Mouse (Mus musculus) midbrain, embryonic 16.5 days (tissue): ENCODE results near the gene Rhoc. TPM values are rescaled to one million over a fixed set of nuclear protein-coding genes. Genes with fewer than 3 reads are reported as not detected.

ENCODE experiments used
- ATAC-seq: fragments of 200-750 bp; cut with Nextera tagmentation; 2 replicates; pipeline ENCODE4 v1.8.0; 2017; ENCODE audit warnings: moderate TSS enrichment
- H3K27ac ChIP-seq: fragments of 300-500 bp; sonication (generic); 2 replicates; pipeline ENCODE4 v1.5.1; 2014; ENCODE audit warnings: mild to moderate bottlenecking, low read length, mixed read lengths
- H3K27me3 ChIP-seq: fragments of 300-500 bp; sonication (generic); 2 replicates; pipeline ENCODE4 v1.6.1; 2014; ENCODE audit warnings: low read depth, low read length, mixed read lengths; ENCODE audit not compliant: control insufficient read depth, insufficient read depth
- H3K36me3 ChIP-seq: fragments of 300-500 bp; sonication (generic); 2 replicates; pipeline ENCODE4 v1.6.1; 2014; ENCODE audit warnings: mild to moderate bottlenecking, low read length, moderate library complexity, mixed read lengths; ENCODE audit not compliant: control insufficient read depth, insufficient read depth
- H3K4me1 ChIP-seq: fragments of 300-500 bp; sonication (generic); 2 replicates; pipeline ENCODE4 v1.6.1; 2014; ENCODE audit warnings: mild to moderate bottlenecking, low read length, mixed read lengths; ENCODE audit not compliant: control insufficient read depth, insufficient read depth
- H3K4me2 ChIP-seq: fragments of 300-500 bp; sonication (generic); 2 replicates; pipeline ENCODE4 v1.6.1; 2014; ENCODE audit warnings: mild to moderate bottlenecking, low read length, mixed read lengths
- H3K4me3 ChIP-seq: fragments of 300-500 bp; sonication (generic); 2 replicates; pipeline ENCODE4 v1.5.1; 2014; ENCODE audit warnings: low read depth, mild to moderate bottlenecking, low read length, moderate library complexity, mixed read lengths
- H3K9ac ChIP-seq: fragments of 300-500 bp; sonication (generic); 2 replicates; pipeline ENCODE4 v1.6.1; 2014; ENCODE audit warnings: low read depth, low read length, mixed read lengths
- H3K9me3 ChIP-seq: fragments of 300-500 bp; sonication (generic); replicated peaks from 2 replicates; pipeline ENCODE4 v1.6.1; 2014; ENCODE audit warnings: mild to moderate bottlenecking, low read length, mixed read lengths; ENCODE audit not compliant: control insufficient read depth, poor library complexity, severe bottlenecking
- WGBS: fragments of 180-500 bp; shearing (Covaris S2); extraction: QIAGEN DNeasy Blood & Tissue Kit; methylation state at CpG from one replicate; pipeline ENCODE4 v1.1.7; 2014; 5-methylcytosine and 5-hydroxymethylcytosine counted together
- polyA plus RNA-seq: library from polyadenylated mRNA; unstranded; fragments of >200 nt; fragmentation: Nextera tagmentation; extraction: Ambion mirVana; gene quantifications from 2 replicates; pipeline ENCODE4 v1.2.1, GENCODE M21; 2015

The Rhoc gene
- polyA plus RNA-seq, 1 experiment from 2014 or later, result 45.5 TPM

DNA sequence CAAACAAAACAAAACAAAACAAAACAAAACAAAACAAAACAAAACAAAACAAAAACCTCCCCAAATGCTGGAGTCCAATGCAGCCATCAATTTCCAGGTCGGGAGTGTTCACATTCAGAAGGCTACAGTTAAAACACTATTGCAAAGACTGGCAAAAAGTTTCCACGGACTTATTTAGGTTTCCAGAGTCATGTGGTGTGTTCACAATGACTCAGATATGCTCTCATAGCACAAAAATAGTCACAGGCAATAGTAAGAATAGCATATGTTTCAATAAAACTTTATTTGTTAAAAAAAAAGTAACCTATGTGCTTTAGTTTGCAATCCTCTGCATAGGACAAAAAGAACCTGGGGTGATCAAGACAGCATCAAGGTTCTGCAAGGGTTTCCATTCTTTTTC lies 21.0 kb upstream of the Rhoc start:
- H3K4me1 ChIP-seq, result no peaks in the 10 kb centered on the region
- no peaks in the 10 kb centered on the region for H3K27me3 ChIP-seq
- H3K27ac ChIP-seq, result no peak overlapping the region
- 62% methylated on average over 2 of the region's 2 CpGs for WGBS
- H3K36me3 ChIP-seq, result no peaks in the 10 kb centered on the region
- no peak for ATAC-seq
- no peak overlapping the region for H3K4me3 ChIP-seq
- H3K4me2 ChIP-seq, result no peak overlapping the region
- H3K9me3 ChIP-seq, result no peaks in the 10 kb centered on the region
- no peak overlapping the region for H3K9ac ChIP-seq

DNA sequence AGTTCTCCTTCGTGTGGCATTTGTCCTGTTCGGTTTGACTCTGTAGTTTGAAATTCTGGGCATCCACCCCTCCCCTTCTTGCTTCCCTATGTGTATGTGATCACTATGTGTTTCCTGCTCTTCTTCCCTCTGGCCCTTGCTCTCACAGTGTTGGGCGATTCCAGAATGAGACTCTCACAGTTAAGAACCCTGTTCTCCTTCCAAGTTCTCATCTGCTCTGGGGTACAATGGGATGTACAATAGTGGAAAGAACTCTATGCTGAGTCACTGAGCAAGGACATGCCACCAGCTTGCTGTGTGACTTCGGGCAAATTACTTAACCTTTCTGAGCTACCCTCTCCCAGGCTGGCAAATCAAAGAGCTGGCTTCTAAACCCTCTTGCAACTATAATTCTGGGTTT lies 20.5 kb upstream of the Rhoc start:
- Histone ChIP-seq H3K27ac (no peak overlapping the region), H3K4me1 (no peaks in the 10 kb centered on the region), H3K4me2 (no peak overlapping the region), H3K27me3 (no peaks in the 10 kb centered on the region), H3K4me3 (no peak overlapping the region), H3K9me3 (no peaks in the 10 kb centered on the region), H3K36me3 (no peaks in the 10 kb centered on the region), H3K9ac (no peak overlapping the region)
- 84% methylated on average over 4 of the region's 4 CpGs for whole genome bisulfite sequencing
- no peak for ATAC-seq

DNA sequence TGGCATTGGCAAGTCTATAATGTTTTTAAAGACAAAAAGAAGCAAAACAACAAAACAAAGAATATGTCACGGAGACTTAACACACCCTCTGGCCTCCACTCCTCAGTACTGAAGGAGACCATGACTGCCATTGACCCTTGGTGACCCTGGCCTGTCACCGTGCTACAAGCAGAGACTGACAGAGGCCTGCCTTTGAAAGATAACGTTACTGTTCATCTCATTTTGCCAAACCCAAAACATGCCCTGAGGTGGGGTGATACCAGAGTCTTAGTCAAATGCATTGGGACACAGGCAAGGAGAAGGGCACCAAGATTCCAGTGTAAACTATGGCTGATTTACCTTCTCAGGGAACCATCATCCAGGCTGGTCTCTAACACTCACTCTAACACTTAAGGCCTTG lies 19.0 kb upstream of the Rhoc start:
- Histone ChIP-seq H3K4me3 (no peak overlapping the region), H3K9me3 (no peaks in the 10 kb centered on the region), H3K4me1 (no peaks in the 10 kb centered on the region), H3K27me3 (no peaks in the 10 kb centered on the region), H3K36me3 (no peaks in the 10 kb centered on the region), H3K27ac (no peak overlapping the region), H3K9ac (no peak overlapping the region), H3K4me2 (no peak overlapping the region)
- WGBS, result 32% methylated on average over 3 of the region's 3 CpGs
- ATAC-seq, result no peak

DNA sequence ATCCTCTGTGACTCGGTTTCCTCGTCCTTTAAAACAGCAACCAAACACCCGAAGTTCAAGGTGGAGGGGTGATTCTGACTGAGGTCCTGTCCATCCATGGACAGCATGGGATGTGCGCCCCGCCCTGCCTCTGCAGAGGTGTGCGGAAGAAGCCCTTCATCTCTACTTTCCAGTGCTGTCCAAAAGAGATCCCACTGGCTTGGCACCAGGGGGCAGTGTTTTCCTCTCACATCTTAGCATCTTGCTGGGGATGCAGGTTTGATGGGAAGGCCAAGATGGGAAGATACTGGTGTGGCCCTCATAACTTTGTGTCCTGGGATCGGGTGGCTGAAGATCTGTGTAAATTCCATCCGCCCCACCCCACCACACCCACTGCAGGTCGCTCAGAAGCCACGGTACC lies 18.1 kb upstream of the Rhoc start:
- H3K9ac ChIP-seq, result no peak overlapping the region
- no peak overlapping the region for H3K4me3 ChIP-seq
- no peaks in the 10 kb centered on the region for H3K9me3 ChIP-seq
- H3K36me3 ChIP-seq, result no peaks in the 10 kb centered on the region
- H3K4me1 ChIP-seq, result no peaks in the 10 kb centered on the region
- no peak overlapping the region for H3K27ac ChIP-seq
- H3K27me3 ChIP-seq, result no peaks in the 10 kb centered on the region
- WGBS, result 57% methylated on average over 10 of the region's 10 CpGs
- H3K4me2 ChIP-seq, result no peak overlapping the region
- no peak for ATAC-seq

DNA sequence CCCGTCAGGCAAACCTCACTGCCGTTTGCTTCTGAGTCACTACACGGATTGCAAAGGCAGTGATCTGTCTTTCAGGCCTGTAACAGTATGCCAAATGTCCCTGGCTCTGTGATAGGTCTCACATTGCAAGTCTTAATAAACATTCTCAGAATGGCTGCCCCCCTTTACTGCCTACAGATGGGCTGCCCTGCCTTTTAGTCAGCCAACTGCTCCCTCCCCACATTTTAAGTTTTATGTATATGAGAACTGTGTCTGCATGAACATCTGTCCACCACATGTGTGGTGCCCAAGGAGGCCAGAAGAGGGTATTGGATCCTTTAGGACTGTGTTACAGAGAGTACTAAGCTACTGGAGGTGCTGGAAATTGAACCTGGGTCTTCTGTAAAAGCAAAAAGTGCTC lies 17.3 kb upstream of the Rhoc start:
- Histone ChIP-seq H3K4me2 (no peak overlapping the region), H3K27ac (no peak overlapping the region), H3K9me3 (no peaks in the 10 kb centered on the region), H3K9ac (no peak overlapping the region), H3K36me3 (no peaks in the 10 kb centered on the region), H3K4me1 (no peaks in the 10 kb centered on the region), H3K27me3 (peaks cover under 1% of the 10 kb centered on the region), H3K4me3 (no peak overlapping the region)
- ATAC-seq, result no peak
- WGBS, result 85% methylated on average over 3 of the region's 3 CpGs

DNA sequence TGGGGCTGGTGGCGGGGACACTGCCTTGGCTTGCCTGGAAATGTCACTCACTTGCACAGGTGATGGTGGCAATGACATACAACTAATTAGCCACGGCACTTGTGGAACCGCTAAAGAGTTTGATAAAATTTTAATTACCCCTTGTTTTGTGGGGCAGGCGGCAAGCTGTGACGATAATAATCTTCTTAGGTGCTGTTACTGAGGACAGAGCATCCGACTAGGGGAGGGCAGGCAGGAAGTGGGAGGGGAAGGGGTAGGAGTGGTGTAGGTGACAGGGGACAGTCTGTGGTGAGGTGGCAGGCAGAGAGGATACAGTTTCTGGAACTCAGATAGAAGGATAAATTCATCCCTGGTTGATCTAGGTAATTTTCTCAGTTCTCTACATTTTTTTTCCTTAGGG lies 16.7 kb upstream of the Rhoc start:
- Histone ChIP-seq H3K36me3 (no peaks in the 10 kb centered on the region), H3K9me3 (no peaks in the 10 kb centered on the region), H3K4me1 (no peaks in the 10 kb centered on the region), H3K27me3 (peaks cover 6% of the 10 kb centered on the region), H3K4me2 (no peak overlapping the region), H3K27ac (no peak overlapping the region), H3K9ac (no peak overlapping the region), H3K4me3 (no peak overlapping the region)
- no peak for ATAC-seq
- WGBS, result 57% methylated on average over 6 of the region's 6 CpGs

DNA sequence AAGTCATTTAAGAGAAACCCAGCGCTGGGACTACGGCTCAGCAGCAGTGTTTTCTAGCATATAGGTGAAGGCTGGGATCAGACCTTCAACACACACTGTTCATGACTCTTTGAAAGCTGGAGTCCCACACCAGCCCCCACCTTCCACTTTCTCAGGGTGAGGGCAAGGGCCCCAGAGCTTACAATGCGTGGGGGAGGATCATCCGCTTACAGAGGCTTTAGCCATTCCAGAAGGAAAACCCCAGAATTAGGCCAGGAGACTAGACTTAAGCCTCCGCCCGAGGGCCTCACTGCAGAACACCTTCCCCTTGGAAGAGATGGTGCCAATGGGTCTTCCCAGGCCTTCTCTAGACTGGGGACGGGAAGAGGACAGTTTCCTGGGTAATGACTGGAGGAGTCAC lies 14.9 kb upstream of the Rhoc start:
- no peak for ATAC-seq
- H3K4me2 ChIP-seq, result no peak overlapping the region
- no peak overlapping the region for H3K4me3 ChIP-seq
- H3K36me3 ChIP-seq, result no peaks in the 10 kb centered on the region
- no peaks in the 10 kb centered on the region for H3K4me1 ChIP-seq
- H3K27ac ChIP-seq, result no peak overlapping the region
- H3K9ac ChIP-seq, result no peak overlapping the region
- no peaks in the 10 kb centered on the region for H3K9me3 ChIP-seq
- WGBS, result 55% methylated on average over 7 of the region's 7 CpGs
- H3K27me3 ChIP-seq, result peaks cover 23% of the 10 kb centered on the region

DNA sequence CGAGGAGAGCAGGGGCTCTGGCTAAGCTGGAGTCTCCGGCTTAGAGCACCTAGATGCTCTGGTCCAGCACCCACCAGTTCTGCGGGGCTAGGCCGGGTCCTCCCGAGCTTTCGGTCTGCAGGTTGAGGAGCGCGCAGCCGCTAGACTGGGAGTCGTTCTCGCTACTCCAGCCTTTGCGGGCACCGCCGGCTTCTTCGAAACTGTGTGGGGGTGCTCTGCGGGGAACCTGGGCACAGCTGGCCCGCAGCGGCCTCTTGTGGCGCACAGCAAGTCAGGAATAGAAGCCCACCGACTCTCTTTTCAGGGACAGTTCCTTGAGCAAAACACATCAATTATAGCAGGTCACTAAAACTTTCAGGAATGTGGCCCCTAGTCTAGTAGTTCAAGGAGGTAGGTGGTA lies 10.8 kb upstream of the Rhoc start:
- peak overlapping the region; percentile 35 for H3K9ac ChIP-seq

DNA sequence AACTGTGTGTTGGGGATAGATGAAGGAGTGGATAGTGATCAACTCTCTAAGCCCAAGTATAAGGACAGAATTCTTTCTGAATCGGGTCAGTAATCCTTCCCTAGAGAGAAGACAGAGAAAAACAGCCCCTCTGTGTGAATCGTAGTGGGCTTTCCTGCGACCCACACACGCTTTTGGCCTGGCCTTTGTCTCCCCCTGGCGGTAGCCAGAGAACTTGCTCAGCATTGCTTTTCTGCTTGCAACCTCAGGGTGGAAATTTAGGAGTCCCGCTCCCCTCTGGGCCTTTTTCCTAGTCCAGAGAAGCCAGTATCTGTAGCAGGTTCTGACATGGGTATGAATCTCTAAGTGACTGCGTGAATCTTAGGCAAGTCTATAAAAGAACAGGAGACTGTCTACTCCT lies 8.2 kb upstream of the Rhoc start:
- Histone ChIP-seq H3K9ac (no peak overlapping the region), H3K9me3 (no peaks in the 10 kb centered on the region), H3K36me3 (no peaks in the 10 kb centered on the region), H3K4me2 (no peak overlapping the region), H3K27ac (no peak overlapping the region), H3K4me1 (peaks cover 16% of the 10 kb centered on the region), H3K27me3 (peaks cover 84% of the 10 kb centered on the region), H3K4me3 (no peak overlapping the region)
- no peak for ATAC-seq
- 2% methylated on average over 7 of the region's 7 CpGs for WGBS

More for the DNA sequence above, 10.8 kb upstream of the Rhoc start:
- Histone ChIP-seq H3K27me3 (peaks cover 60% of the 10 kb centered on the region), H3K36me3 (no peaks in the 10 kb centered on the region), H3K27ac (no peak overlapping the region), H3K4me1 (peaks cover 16% of the 10 kb centered on the region), H3K4me2 (peak overlapping the region; percentile 60), H3K9me3 (no peaks in the 10 kb centered on the region), H3K4me3 (peak overlapping the region; percentile 30)
- WGBS, result under 1% methylated on average over 20 of the region's 20 CpGs
- ATAC-seq, result 0 out of 2 replicates have a peak, but pooled peaks have one; percentile 31
